Mouse (Mus musculus) heart, embryonic 11.5 days (tissue): Measurements from ENCODE around the gene Grin2a. TPM values are rescaled to one million over a fixed set of nuclear protein-coding genes. Genes with fewer than 3 reads are reported as not detected.
"Not testable (repeated sequence)": the region's sequence is repeated elsewhere in the genome, so short reads cannot be mapped to it uniquely, and the experiment has no call there.

ENCODE experiments used
- ATAC-seq: fragments of 200-750 bp; cut with Nextera tagmentation; replicated peaks from 2 replicates; pipeline ENCODE4 v1.8.0; 2017; ENCODE audit warnings: moderate library complexity; ENCODE audit not compliant: insufficient number of reproducible peaks, low FRiP score, low TSS enrichment
- H3K27ac ChIP-seq: fragments of 300-500 bp; sonication (generic); 2 replicates; pipeline ENCODE4 v1.5.1; 2014; ENCODE audit warnings: mild to moderate bottlenecking, low read depth, low read length
- H3K27me3 ChIP-seq: fragments of 300-500 bp; sonication (generic); 2 replicates; pipeline ENCODE4 v1.6.1; 2014; ENCODE audit warnings: mild to moderate bottlenecking, low read length, mixed read lengths; ENCODE audit not compliant: control insufficient read depth, insufficient read depth
- H3K36me3 ChIP-seq: fragments of 300-500 bp; sonication (generic); 2 replicates; pipeline ENCODE4 v1.6.1; 2014; ENCODE audit warnings: mild to moderate bottlenecking, low read length, moderate library complexity, mixed read lengths; ENCODE audit not compliant: control insufficient read depth, insufficient read depth
- H3K4me1 ChIP-seq: fragments of 300-500 bp; sonication (generic); 2 replicates; pipeline ENCODE4 v1.6.1; 2014; ENCODE audit warnings: low read length; ENCODE audit not compliant: control insufficient read depth, insufficient read depth
- H3K4me2 ChIP-seq: fragments of 300-500 bp; sonication (generic); 2 replicates; pipeline ENCODE4 v1.6.1; 2014; ENCODE audit warnings: mild to moderate bottlenecking, moderate library complexity
- H3K4me3 ChIP-seq: fragments of 300-500 bp; sonication (generic); 2 replicates; pipeline ENCODE4 v1.5.1; 2014; ENCODE audit warnings: low read depth, low read length
- H3K9ac ChIP-seq: fragments of 300-500 bp; sonication (generic); 2 replicates; pipeline ENCODE4 v1.6.1; 2014; ENCODE audit warnings: mild to moderate bottlenecking, low read depth, low read length, moderate library complexity
- H3K9me3 ChIP-seq: fragments of 300-500 bp; sonication (generic); replicated peaks from 2 replicates; pipeline ENCODE4 v1.6.1; 2016; ENCODE audit warnings: low read length; ENCODE audit not compliant: control insufficient read depth
- WGBS: fragments of 180-500 bp; shearing (Covaris S2); extraction: QIAGEN DNeasy Blood & Tissue Kit; methylation state at CpG from one replicate; pipeline ENCODE4 v1.1.7; 2014; ENCODE audit not compliant: insufficient replicate concordance; 5-methylcytosine and 5-hydroxymethylcytosine counted together
- polyA plus RNA-seq: library from polyadenylated mRNA; unstranded; fragments of >200 nt; fragmentation: Nextera tagmentation; extraction: Ambion mirVana; gene quantifications from 2 replicates; pipeline ENCODE4 v1.2.1, GENCODE M21; 2014

Gene Grin2a
- polyA plus RNA-seq, 1 experiment from 2014 or later = 0.19 TPM

DNA sequence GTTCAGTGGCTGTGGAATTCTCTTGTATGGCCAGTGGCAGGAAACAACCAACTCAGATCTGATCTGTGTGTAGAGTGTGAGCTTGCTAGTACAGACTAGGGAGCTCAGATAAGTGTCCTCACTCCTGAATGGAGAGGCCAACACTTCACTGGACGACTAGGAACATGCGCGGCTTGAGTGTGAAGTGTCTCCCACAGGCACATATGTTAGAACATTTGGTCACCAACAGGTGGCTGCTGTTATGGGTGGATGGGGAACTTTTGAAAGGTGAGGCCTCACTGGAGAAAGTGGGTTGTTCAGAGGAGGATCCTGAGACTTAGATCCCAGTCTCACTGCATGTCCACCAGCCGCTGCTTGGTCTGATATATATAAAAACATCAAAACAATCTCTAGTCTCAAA is 329.5 kb downstream of the Grin2a start:
- H3K4me2 ChIP-seq = no peak overlapping the region
- H3K9ac ChIP-seq = no peak overlapping the region
- ATAC-seq = no peak
- H3K27me3 ChIP-seq = no peaks in the 10 kb centered on the region
- no peaks in the 10 kb centered on the region for H3K36me3 ChIP-seq
- 76% methylated on average over 4 of the region's 4 CpGs for WGBS
- H3K27ac ChIP-seq = no peak overlapping the region
- H3K9me3 ChIP-seq = no peaks in the 10 kb centered on the region
- no peak overlapping the region for H3K4me3 ChIP-seq
- H3K4me1 ChIP-seq = no peaks in the 10 kb centered on the region

GRCm38 (mm10) chr16:9664060-9664459 is 331.3 kb downstream of the Grin2a start:
- Histone ChIP-seq H3K4me3 (no peak overlapping the region), H3K4me1 (no peaks in the 10 kb centered on the region), H3K9ac (no peak overlapping the region), H3K27ac (no peak overlapping the region), H3K4me2 (no peak overlapping the region), H3K36me3 (no peaks in the 10 kb centered on the region), H3K27me3 (no peaks in the 10 kb centered on the region), H3K9me3 (no peaks in the 10 kb centered on the region)
- 49% methylated on average over 3 of the region's 3 CpGs for WGBS
- no peak for ATAC-seq

- no peak overlapping the region for H3K27ac ChIP-seq
- WGBS = 69% methylated on average over 2 of the region's 2 CpGs
- H3K9me3 ChIP-seq = no peaks in the 10 kb centered on the region
- no peaks in the 10 kb centered on the region for H3K4me1 ChIP-seq
- ATAC-seq = no peak
- H3K4me3 ChIP-seq = no peak overlapping the region
- H3K36me3 ChIP-seq = no peaks in the 10 kb centered on the region
- H3K27me3 ChIP-seq = no peaks in the 10 kb centered on the region
- no peak overlapping the region for H3K9ac ChIP-seq
- H3K4me2 ChIP-seq = no peak overlapping the region
These were observed 331.9 kb downstream of the Grin2a start for GRCm38 (mm10) chr16:9663508-9663907.

DNA sequence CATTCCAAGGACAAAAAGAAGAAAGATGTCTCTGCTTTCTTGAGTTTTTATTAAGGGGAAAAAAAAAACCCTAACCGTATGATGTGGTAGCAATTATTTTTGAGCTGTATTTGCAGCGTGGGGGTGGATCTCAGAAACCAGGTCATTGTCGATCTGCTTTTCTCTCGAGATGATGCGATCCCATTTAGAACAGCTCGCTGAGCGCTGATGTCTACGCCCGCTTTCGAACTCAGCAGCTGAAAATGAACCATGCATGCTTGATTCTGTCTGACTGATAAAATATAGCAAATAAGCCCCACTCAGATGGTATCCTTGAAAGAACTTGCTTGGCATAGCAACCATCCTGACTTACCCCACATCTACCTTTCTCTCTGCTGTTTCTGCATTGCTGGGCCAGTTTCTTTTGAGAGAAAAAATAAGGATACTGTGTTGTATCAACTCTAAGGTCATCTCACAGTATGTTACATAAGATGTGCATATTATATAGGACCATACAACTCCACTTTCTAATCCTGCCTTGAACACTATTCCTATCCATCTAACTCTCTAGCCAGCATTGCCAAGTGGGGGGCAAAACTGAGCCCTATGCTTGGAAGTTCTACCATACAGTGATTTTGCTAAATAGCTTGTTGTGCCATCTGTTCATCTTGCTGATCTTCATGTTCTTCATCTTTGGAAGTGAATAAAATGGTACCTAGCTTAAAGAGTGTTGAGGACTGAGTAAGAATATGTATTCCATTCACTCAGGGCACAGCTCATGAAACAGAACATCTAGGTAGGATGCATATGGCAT is 369.5 kb downstream of the Grin2a start:
- Histone ChIP-seq H3K4me1 (no peaks in the 10 kb centered on the region), H3K27me3 (no peaks in the 10 kb centered on the region), H3K9ac (no peak overlapping the region), H3K36me3 (no peaks in the 10 kb centered on the region), H3K4me2 (no peak overlapping the region), H3K4me3 (no peak overlapping the region), H3K9me3 (no peaks in the 10 kb centered on the region), H3K27ac (no peak overlapping the region)
- ATAC-seq = no peak
- WGBS = 86% methylated on average over 10 of the region's 10 CpGs

GRCm38 (mm10) chr16:9624346-9624745 is 371.0 kb downstream of the Grin2a start:
- H3K9me3 ChIP-seq = no peaks in the 10 kb centered on the region
- H3K4me3 ChIP-seq = no peak overlapping the region
- no peak overlapping the region for H3K9ac ChIP-seq
- no peak overlapping the region for H3K4me2 ChIP-seq
- no peaks in the 10 kb centered on the region for H3K27me3 ChIP-seq
- no peak for ATAC-seq
- no peaks in the 10 kb centered on the region for H3K36me3 ChIP-seq
- H3K4me1 ChIP-seq = no peaks in the 10 kb centered on the region
- H3K27ac ChIP-seq = no peak overlapping the region
- WGBS = 89% methylated on average over 2 of the region's 2 CpGs

DNA sequence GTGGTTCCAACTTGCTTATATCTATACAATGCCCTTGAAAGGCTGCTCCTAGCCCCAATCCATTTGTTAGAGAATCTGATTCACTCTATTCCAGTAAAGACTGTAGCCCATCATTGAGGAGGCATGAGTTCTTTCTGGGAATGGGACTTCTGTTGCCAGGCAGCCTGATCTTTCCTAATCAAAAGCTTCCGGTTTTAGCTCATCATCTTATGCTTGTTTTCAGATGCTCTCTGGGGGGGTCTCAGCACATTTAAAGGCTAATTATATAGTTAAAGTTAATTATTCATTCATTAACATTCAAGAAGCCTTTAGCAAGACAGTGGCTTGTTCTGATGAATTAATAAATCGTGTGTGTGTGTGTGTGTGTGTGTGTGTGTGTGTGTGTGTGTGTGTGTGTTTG is 377.2 kb downstream of the Grin2a start:
- no peak for ATAC-seq
- H3K9ac ChIP-seq = no peak overlapping the region
- H3K4me2 ChIP-seq = no peak overlapping the region
- no peaks in the 10 kb centered on the region for H3K36me3 ChIP-seq
- H3K4me3 ChIP-seq = no peak overlapping the region
- H3K4me1 ChIP-seq = no peaks in the 10 kb centered on the region
- 49% methylated on average over 2 of the region's 2 CpGs for WGBS
- H3K9me3 ChIP-seq = no peaks in the 10 kb centered on the region
- H3K27me3 ChIP-seq = no peaks in the 10 kb centered on the region
- no peak overlapping the region for H3K27ac ChIP-seq

- 65% methylated on average over 2 of the region's 2 CpGs for WGBS
- no peak for ATAC-seq
- H3K9ac ChIP-seq = no peak overlapping the region
- H3K9me3 ChIP-seq = no peaks in the 10 kb centered on the region
- H3K27ac ChIP-seq = no peak overlapping the region
- H3K4me1 ChIP-seq = no peaks in the 10 kb centered on the region
- H3K27me3 ChIP-seq = no peaks in the 10 kb centered on the region
- no peak overlapping the region for H3K4me3 ChIP-seq
- H3K4me2 ChIP-seq = no peak overlapping the region
- H3K36me3 ChIP-seq = no peaks in the 10 kb centered on the region
These were observed 378.1 kb downstream of the Grin2a start for GRCm38 (mm10) chr16:9617215-9617614.

- Histone ChIP-seq H3K9ac (no peak overlapping the region), H3K9me3 (no peaks in the 10 kb centered on the region), H3K27me3 (no peaks in the 10 kb centered on the region), H3K4me3 (no peak overlapping the region), H3K4me2 (no peak overlapping the region), H3K4me1 (no peaks in the 10 kb centered on the region), H3K36me3 (no peaks in the 10 kb centered on the region), H3K27ac (no peak overlapping the region)
- WGBS = 75% methylated on average over 4 of the region's 4 CpGs
- no peak for ATAC-seq
These were observed 378.6 kb downstream of the Grin2a start for GRCm38 (mm10) chr16:9616807-9617206.

DNA sequence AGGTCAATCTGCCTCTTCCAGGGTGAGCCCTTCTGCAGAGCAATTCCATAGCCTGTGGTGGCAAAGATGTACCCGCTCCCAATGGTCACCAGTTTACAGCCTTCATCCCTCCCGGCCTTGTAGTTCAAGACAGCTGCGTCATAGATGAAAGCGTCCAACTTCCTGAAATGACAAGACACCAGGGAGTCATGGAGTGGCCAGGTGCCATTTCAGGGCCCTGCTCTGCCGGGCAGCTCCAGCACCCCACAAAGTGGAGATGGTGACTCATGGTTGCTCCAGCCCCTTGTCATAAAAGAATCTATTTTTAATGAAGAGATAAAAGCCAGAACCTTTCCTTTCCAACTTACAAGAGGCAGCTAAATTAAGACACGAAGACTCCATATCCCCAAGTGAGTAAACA is 382.8 kb downstream of the Grin2a start:
- H3K27me3 ChIP-seq, H3K27ac ChIP-seq, H3K36me3 ChIP-seq, H3K4me3 ChIP-seq, H3K9ac ChIP-seq, H3K4me1 ChIP-seq, H3K9me3 ChIP-seq, H3K4me2 ChIP-seq, ATAC-seq: not testable (repeated sequence)
- WGBS = 70% methylated on average over 5 of the region's 6 CpGs
